Mouse (Mus musculus) liver, postnatal 0 days (tissue): ENCODE data around the gene Sept11.

Experiments
- CTCF ChIP-seq: sonication (generic); IDR thresholded peaks from 2 replicates; pipeline ENCODE4 v1.5.1; 2016; ENCODE audit warnings: antibody characterized with exemption, low read depth
- EP300 ChIP-seq: IDR thresholded peaks from 2 replicates; pipeline ENCODE4 v1.6.1; 2016; ENCODE audit warnings: antibody characterized with exemption, low read depth, mild to moderate bottlenecking

DNA sequence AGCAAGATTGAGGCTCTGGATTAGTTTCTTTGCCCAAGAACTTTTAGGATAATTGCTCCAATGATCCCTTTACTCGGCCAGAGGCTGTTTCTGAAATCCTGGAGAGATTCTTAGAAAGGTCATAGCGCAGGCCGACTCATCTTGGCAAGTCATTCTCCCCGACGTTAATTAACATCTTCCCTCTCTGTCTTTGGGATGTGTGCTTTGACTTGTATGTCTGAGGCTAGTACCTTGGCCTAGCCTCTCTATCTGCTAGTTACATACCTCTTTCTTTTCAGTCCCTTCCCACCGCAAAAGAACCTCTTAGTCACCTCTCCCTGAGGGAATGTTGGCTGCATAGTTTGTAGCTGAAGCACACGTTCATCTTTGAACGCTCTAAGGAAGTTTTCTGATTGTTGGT, 10.4 kb downstream of the Sept11 start:
- TF ChIP-seq CTCF = no peak
- no peak for TF ChIP-seq EP300
